Mouse (Mus musculus) small intestine, adult 2 months (tissue): ENCODE results near the gene Phactr1. TPM values are rescaled to one million over a fixed set of nuclear protein-coding genes. Genes with fewer than 3 reads are reported as not detected.

Source experiments
- H3K27ac ChIP-seq: fragments of 200-500 bp; 2 replicates; pipeline ENCODE4 v1.5.1; 2012; ENCODE audit warnings: low read depth, low read length, control low read depth, inconsistent platforms; ENCODE audit not compliant: insufficient read depth
- H3K27me3 ChIP-seq: fragments of 200-500 bp; 2 replicates; pipeline ENCODE4 v1.6.1; 2012; ENCODE audit warnings: mild to moderate bottlenecking, moderate library complexity, low read length, inconsistent platforms; ENCODE audit not compliant: control insufficient read depth, insufficient read depth
- H3K36me3 ChIP-seq: fragments of 200-500 bp; 2 replicates; pipeline ENCODE4 v1.6.1; 2012; ENCODE audit warnings: mild to moderate bottlenecking, low read length, control low read depth, inconsistent platforms; ENCODE audit not compliant: control insufficient read depth, insufficient read depth
- H3K4me1 ChIP-seq: fragments of 200-500 bp; 2 replicates; pipeline ENCODE4 v1.6.1; 2012; ENCODE audit warnings: low read length, inconsistent platforms, mixed read lengths; ENCODE audit not compliant: control insufficient read depth, insufficient read depth, insufficient read length
- H3K4me3 ChIP-seq: fragments of 200-500 bp; 2 replicates; pipeline ENCODE4 v1.5.1; 2012; ENCODE audit warnings: low read depth, mild to moderate bottlenecking, control low read depth, inconsistent platforms, low read length, moderate library complexity
- CTCF ChIP-seq: fragments of 200-500 bp; IDR thresholded peaks from 2 replicates; pipeline ENCODE4 v1.5.1; 2012; ENCODE audit warnings: low read depth, mild to moderate bottlenecking, control low read depth, inconsistent platforms, low read length, moderate library complexity, mixed read lengths; ENCODE audit not compliant: insufficient replicate concordance, insufficient read length; ENCODE audit errors: extremely low read depth
- POLR2A ChIP-seq: fragments of 200-500 bp; IDR thresholded peaks from 2 replicates; pipeline ENCODE4 v1.6.1; 2012; ENCODE audit warnings: low read depth, mild to moderate bottlenecking, control low read depth, inconsistent platforms, low read length, moderate library complexity
- WGBS: fragments of 180-500 bp; shearing (Covaris S2); methylation state at CpG from one replicate; pipeline ENCODE4 v1.1.7; 2018; 5-methylcytosine and 5-hydroxymethylcytosine counted together
- polyA plus RNA-seq: library from polyadenylated mRNA; depleted of rRNA; stranded (reverse); fragments of >200 nt; gene quantifications from 2 replicates; pipeline ENCODE4 v1.2.3, GENCODE M21; 2012

Phactr1 gene
- polyA plus RNA-seq, 1 experiment: 0.43 TPM

- 90% methylated on average over 7 of the region's 7 CpGs for WGBS
Measured at GRCm38 (mm10) chr13:42823875-42824274, 143.5 kb downstream of the Phactr1 start.

GRCm38 (mm10) chr13:42826602-42827001, 146.2 kb downstream of the Phactr1 start:
- no peaks in the 10 kb centered on the region for H3K36me3 ChIP-seq
- H3K4me1 ChIP-seq: no peaks in the 10 kb centered on the region
- no peaks in the 10 kb centered on the region for H3K27me3 ChIP-seq
- TF ChIP-seq CTCF (no peak), POLR2A (no peak)
- WGBS: 56% methylated on average over 8 of the region's 8 CpGs
- no peak overlapping the region for H3K27ac ChIP-seq
- no peak overlapping the region for H3K4me3 ChIP-seq

More at GRCm38 (mm10) chr13:42823875-42824274, 143.5 kb downstream of the Phactr1 start:
- no peak overlapping the region for H3K4me3 ChIP-seq
- H3K36me3 ChIP-seq: no peaks in the 10 kb centered on the region
- H3K4me1 ChIP-seq: no peaks in the 10 kb centered on the region
- H3K27me3 ChIP-seq: no peaks in the 10 kb centered on the region
- TF ChIP-seq CTCF: no peak
- no peak for TF ChIP-seq POLR2A
- no peak overlapping the region for H3K27ac ChIP-seq

- Histone ChIP-seq H3K4me3 (no peak overlapping the region), H3K27me3 (no peaks in the 10 kb centered on the region), H3K27ac (no peak overlapping the region), H3K36me3 (no peaks in the 10 kb centered on the region), H3K4me1 (no peaks in the 10 kb centered on the region)
- no peak for TF ChIP-seq CTCF
- no peak for TF ChIP-seq POLR2A
- WGBS: 29% methylated on average over 9 of the region's 9 CpGs
Measured at GRCm38 (mm10) chr13:42828978-42829377, 148.6 kb downstream of the Phactr1 start.

- H3K4me3 ChIP-seq: no peak overlapping the region
- no peaks in the 10 kb centered on the region for H3K36me3 ChIP-seq
- H3K27ac ChIP-seq: no peak overlapping the region
- 16% methylated on average over 2 of the region's 2 CpGs for WGBS
- H3K4me1 ChIP-seq: no peaks in the 10 kb centered on the region
- no peak for TF ChIP-seq CTCF
- TF ChIP-seq POLR2A: no peak
- H3K27me3 ChIP-seq: no peaks in the 10 kb centered on the region
Measured at GRCm38 (mm10) chr13:42835441-42835840, 155.0 kb downstream of the Phactr1 start.

- no peak overlapping the region for H3K4me3 ChIP-seq
- H3K36me3 ChIP-seq: no peaks in the 10 kb centered on the region
- no peak overlapping the region for H3K27ac ChIP-seq
- WGBS: 67% methylated on average over 2 of the region's 2 CpGs
- TF ChIP-seq POLR2A: no peak
- TF ChIP-seq CTCF: no peak
- H3K27me3 ChIP-seq: no peaks in the 10 kb centered on the region
- no peaks in the 10 kb centered on the region for H3K4me1 ChIP-seq
Measured at GRCm38 (mm10) chr13:42839358-42839757, 158.9 kb downstream of the Phactr1 start.

GRCm38 (mm10) chr13:42852086-42852485, 171.7 kb downstream of the Phactr1 start:
- TF ChIP-seq POLR2A: no peak
- no peak for TF ChIP-seq CTCF
- H3K27me3 ChIP-seq: no peaks in the 10 kb centered on the region
- 66% methylated on average over 10 of the region's 10 CpGs for WGBS

GRCm38 (mm10) chr13:42853900-42854595, 173.6 kb downstream of the Phactr1 start:
- WGBS: 34% methylated on average over 11 of the region's 11 CpGs
- Histone ChIP-seq H3K4me3 (no peak overlapping the region), H3K4me1 (no peaks in the 10 kb centered on the region)

More at GRCm38 (mm10) chr13:42852086-42852485, 171.7 kb downstream of the Phactr1 start:
- H3K4me3 ChIP-seq: no peak overlapping the region
- H3K27ac ChIP-seq: no peak overlapping the region
- H3K36me3 ChIP-seq: no peaks in the 10 kb centered on the region
- H3K4me1 ChIP-seq: no peaks in the 10 kb centered on the region

More at GRCm38 (mm10) chr13:42853900-42854595, 173.6 kb downstream of the Phactr1 start:
- TF ChIP-seq CTCF (no peak), POLR2A (no peak)
- Histone ChIP-seq H3K27me3 (no peaks in the 10 kb centered on the region), H3K36me3 (no peaks in the 10 kb centered on the region), H3K27ac (no peak overlapping the region)
